Mouse (Mus musculus): ENCODE data around the gene Hes1.

The Hes1 gene

DNA sequence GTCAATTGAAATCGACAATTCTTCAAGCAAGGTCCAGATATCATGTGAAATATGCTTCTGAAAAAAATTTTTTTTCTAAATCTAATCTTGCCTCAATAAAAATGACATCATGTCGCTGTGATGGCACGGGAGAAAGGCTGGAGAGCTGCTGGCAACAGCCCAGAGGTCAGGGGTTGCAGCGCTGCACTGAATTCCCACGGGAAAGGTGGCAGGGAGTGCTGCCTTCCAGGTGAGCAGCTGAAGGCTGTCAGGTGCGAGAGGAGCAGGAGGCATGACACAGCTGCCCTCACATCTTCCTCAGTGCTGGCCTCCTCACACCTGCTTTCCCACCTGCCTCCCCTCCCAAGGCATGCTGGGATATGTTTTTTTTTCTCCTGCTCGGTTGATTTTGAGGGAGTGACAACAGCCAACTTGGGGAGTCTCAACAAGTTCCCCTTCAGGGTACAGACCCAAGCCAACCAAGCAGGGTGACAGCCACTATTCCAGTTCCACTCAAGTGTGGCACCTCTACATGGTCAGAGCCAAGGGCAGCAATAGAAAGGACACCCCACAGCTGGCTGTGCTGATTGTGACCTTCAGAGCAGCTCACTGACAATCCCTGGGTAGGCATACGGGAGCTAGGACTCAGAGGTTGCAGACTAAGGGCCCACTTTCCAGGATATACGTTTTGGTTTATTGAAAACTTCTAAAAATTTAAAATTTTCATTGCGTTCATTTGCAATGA lies 13.3 kb upstream of the Hes1 start:
- DNase-seq (ENCODE audit: low spot score in 2 of 2) = no peak

DNA sequence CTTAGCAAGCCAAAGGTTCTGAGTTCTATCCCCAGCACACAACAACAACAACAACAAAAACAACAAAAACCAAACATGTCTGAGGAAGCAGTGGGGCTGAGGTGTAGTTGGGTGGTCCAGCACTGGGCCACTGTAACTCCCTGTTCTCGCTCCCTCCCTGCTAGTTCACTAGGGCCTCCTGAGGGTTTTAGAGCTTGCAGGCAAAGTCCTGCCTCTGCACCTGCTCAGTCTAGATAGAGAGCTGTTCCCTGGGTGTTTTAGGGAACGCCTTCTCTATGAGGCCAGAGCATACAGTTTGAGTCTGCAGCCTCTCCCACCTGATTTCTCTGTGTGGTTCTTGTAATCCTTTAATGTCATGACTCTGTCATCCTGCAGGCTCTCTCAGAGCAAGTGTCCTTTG lies 11.9 kb upstream of the Hes1 start:
- no peak for DNase-seq (ENCODE audit: low spot score in 2 of 2)

DNA sequence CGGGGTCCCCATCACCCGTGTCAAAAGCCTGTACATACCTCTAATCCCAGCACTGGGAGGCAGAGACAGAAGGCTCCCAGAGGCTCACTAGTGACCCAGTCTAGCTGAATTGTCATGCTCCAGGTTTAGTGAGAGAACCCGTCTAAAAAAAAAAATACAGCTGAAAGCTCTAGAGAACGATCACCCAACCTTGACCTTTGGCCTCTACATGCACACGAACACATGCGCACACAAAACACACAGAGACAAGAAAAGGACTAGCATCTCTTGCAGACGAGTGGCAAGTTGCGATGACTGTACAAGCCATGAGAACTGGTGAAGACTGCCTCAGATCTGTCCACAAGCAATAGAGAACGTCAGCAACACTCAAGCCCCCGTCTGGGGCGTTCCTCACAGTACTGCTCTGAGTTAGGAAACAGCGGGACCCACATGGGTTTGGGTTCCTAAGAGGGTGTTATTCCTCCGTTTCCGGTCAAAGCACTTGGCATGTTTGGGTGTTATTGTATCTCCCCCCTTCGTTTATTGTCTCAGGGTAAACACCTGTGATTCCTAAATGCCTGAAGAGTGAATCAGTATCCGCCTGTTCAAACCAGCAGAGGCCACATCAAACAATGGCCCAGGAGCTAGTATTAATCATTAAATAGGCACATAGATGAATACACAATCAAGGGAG lies 11.2 kb upstream of the Hes1 start:
- DNase-seq (ENCODE audit: low spot score in 2 of 2) = no peak

DNA sequence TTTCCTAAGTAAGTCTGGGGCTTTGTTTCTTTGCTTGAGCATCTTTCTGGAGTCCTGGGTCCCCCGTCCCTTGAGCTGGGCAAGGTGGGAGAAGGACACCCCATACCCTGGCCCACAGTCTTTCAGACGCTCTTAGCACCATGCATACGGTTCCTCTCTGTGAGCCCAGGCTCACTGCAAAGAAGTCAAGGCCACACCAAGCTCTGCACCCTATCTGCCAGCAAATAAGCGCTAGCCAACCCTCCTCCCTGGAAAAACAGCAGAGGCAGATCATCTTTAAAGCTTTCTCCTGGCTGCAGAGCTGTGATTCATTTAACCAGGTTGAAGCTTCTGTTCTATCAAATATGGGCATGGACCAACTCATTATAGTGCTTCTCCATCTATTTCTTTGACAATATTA lies 9.6 kb upstream of the Hes1 start:
- no peak for DNase-seq (ENCODE audit: low spot score in 2 of 2)

DNA sequence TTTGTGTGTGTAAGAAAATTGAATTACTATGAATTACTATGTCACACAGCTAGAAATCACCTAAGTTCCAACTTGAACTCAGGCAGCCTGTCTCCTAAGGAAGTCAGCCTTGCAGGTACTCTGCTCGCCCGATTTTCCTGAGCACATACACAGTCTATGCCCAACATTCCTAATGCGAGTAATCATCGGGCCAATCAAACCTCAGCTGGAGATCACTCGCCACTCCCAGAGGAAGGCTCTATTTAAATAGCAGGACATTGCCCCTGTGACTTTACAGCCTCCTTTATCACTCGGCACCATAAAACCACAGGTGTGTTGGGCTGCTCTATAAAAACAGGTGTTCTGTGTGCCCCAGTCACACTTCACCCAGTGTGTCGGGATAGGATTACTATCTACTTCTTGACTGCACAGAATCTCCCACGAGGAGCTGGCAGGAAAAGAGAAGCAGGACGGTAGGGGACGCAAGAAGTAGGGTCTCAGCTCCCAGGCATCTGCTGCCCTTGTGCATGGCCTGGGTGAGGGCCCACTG lies 8.8 kb upstream of the Hes1 start:
- no peak for DNase-seq (ENCODE audit: low spot score in 2 of 2)

DNA sequence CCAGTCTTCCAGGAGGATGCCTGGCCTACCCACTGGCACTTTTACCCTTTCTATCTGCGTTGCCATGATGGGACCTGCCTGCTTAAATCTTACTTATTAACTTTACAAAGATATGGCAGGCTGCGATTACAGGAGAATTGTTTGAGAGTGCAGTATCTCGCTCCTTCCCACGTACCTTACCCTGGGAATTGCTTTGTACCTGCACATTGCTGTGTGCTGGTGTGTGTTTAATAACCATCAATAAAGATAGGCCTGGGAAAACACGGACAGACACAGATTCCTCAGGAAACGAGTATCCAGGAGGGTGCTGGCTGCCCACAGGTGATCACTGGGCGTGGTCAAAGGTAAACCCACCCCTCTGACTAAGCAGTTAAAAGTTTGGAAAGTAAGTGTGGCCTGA lies 8.3 kb upstream of the Hes1 start:
- DNase-seq (ENCODE audit: low spot score in 2 of 2) = no peak

DNA sequence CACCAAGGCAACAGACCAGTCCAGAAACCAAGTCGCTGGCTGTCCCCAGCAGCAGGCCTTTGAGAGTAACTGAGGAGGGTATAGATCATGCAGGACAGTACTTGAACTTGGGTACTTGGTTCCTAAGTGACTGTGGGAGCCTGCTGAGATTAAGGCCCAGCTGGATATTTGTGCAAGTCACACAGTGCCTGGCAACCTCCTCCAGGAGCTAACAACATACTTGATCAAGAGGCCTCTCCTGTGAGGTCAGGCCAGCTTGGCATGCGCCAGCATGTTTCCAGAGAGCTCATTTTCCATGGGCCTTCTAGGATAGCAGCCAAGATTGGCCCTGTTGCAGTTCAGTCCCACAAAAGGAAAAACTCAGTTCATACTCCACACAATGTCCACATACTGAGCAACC lies 7.3 kb upstream of the Hes1 start:
- peak in 1 of 2 experiments; percentile 17 for DNase-seq (ENCODE audit: low spot score in 2 of 2)

DNA sequence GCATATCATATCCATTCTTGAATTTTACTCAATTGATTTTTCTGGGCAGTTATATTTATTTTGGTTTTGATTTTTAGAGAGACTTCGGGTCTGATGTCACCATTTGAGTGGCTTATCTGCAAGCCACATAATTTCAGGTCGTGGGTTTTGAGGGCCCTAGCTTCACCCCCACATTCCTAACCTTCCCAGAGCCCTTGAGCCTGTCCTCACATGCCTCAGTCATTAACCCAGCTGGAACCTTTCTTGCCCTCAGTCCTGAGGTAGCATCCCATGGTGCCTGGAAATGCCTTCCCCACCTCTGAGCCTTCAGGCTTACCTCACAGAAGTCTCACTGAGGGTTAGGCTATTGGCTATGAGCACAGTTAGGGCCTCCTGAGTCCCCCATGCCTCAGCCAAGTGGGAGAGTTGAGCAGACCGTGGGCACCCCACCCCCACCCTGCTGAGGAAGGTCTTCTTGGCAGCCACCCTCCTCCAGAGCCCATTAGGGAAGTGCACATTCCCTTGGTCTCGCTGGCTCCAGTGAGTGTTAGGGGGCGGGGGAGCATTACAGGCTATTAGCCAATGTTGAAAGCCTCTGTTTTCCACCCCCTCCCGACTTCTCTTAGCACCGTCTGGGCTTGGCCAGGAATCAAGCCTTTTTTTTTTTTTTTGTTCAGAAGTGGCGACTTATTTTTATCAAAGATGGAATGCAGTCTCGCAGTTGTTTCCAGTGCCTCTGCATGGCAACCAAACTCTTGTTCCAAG lies 5.0 kb upstream of the Hes1 start:
- DNase-seq (ENCODE audit: low spot score in 2 of 2) = peak in 1 of 2 experiments; percentile 34

DNA sequence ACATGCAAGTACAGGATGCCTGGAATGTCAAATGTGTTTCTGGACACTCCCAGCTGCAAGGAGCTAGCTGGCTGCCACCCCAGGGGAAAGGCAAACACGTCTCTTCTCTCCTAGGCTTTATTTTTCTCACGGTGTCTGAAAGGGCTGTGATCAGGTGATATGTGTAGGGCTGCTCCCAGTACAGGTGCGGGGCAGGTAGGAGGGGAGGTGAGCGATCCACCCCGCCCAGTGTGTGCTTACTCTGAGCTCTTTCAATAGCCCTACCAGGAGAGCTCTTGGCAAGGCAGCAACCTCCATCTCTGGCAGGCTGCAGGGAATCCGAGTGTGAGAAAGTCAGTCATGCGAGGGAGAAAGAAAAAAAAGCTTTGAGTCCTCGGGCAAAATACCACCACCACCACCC lies 3.8 kb upstream of the Hes1 start:
- peak in 1 of 2 experiments; percentile 19 for DNase-seq (ENCODE audit: low spot score in 2 of 2)

DNA sequence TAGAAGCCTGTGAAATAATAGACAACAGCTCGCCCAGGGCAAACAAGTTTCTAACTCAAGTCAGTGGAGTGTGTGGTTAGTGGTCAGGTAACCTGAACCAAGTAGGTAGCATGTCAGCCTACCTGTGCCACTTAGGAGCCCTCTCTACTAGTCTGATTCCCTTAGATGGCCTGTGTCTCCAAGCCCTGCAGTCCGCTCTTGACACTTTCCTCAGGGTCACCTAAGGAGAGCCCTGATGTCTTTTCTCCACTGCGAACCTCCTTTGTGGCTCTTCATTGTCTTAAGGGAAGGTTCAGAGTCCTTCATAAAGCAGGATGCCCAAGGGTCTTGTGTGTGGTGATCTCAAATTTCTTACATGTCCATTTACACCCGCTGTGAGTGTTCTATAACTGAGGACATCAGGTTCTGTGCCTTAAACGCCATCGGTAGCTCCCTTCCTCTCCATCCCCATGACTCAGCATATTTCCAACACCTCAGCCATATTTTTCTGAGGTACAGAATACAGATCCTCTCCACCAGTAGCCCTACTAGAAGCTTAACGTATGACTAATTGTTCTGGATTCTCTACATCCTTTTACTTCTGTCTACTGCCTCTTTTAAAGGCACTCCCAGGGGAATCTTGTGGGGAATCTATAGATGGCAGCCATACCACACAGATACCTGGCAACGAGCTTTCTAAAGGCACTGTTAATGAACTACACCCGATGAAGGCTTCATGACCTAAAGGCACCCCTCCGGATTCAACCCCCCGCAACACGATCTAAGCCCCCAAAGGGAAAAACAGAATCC lies 1.7 kb upstream of the Hes1 start:
- no peak for DNase-seq (ENCODE audit: low spot score in 2 of 2)

DNA sequence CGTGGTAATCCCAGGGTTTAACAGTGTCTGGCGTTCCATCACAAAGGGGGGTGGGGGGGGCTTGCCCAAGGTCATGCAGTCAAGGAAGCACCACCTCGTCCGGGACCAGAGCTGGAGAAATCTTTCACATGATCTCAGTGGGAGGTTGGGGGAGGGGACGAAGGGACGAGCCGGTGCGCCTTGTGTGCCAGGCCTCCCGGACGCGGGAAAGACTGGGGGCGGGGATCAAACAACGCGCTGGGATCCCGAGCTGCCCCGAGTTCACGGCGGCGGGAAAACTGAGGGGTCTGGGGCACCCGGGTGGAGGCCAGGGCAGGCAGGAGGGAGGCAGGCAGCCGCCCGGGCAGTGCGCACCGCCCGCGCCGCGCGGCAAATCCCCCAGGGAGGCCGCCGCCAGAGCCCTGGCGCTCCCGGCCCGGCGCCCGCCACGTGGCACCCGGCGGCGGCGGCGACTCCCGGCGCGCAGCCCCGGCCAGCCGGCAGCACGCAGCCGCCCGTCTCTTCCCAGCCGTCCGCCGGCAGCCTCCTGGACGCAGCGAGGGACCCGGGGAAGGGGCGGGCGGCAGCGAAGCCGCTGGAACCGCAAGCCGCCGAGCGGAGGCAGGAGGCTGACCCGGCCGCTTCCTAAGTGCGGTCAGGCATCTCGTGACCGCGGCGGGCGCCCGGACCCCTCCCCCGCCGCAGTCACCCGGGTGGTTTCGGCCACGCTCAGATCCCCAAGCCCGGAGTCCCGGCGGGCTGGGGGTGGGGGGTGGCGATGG lies 883 bp upstream of the Hes1 start:
- peak in 1 of 2 experiments; percentile 48 for DNase-seq (ENCODE audit: low spot score in 2 of 2)

DNA sequence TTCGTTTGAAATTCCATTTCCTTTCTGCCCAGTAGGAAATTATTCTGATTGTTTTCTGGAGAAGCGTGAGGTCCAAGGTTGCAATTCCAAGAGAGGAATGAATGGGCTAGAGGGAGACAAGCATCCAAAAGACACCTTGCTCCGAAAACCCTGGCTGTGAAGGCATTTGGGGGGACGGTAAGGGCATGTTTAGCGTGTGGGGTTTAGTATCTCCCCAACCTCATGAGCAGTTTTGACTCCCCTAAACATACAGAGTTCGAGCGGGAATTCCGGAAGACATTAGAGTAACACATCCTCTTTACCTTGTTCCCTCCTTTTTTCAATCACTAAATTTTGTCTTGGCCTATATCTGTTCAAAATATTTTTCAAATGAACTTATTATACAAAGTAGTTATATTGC lies 429 bp downstream of the Hes1 start:
- DNase-seq (ENCODE audit: low spot score in 2 of 2) = no peak

DNA sequence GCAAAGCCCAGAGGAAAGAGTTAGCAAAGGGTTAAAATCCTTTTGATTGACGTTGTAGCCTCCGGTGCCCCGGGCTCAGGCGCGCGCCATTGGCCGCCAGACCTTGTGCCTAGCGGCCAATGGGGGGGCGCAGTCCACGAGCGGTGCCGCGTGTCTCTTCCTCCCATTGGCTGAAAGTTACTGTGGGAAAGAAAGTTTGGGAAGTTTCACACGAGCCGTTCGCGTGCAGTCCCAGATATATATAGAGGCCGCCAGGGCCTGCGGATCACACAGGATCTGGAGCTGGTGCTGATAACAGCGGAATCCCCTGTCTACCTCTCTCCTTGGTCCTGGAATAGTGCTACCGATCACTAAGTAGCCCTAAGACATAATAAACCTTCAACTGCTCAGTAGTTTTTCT lies 893 bp downstream of the Hes1 start:
- peak; percentile 60 to 81 for DNase-seq (ENCODE audit: low spot score in 2 of 2)

DNA sequence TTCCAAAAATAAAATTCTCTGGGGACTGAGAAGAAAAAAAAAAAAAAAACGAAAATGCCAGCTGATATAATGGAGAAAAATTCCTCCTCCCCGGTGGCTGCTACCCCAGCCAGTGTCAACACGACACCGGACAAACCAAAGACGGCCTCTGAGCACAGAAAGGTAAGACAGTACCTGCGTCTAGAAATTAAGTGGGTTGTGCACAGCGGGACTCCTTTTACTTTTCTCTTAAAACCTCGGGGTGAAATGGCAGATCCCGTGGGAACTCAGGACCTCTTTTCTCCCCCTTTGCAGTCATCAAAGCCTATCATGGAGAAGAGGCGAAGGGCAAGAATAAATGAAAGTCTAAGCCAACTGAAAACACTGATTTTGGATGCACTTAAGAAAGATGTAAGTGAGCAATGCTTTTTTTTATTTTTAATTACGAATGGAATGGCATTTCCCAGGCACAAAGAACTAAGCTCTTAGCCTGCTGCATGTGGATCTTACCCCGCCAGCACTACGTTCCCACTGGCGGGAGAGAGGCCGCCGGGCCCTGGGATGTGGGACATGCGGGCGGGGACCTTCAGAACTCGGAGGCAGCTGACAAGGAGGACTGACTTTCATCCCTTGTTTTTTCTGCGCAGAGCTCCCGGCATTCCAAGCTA lies 1.5 kb downstream of the Hes1 start:
- DNase-seq (ENCODE audit: low spot score in 2 of 2) = no peak

DNA sequence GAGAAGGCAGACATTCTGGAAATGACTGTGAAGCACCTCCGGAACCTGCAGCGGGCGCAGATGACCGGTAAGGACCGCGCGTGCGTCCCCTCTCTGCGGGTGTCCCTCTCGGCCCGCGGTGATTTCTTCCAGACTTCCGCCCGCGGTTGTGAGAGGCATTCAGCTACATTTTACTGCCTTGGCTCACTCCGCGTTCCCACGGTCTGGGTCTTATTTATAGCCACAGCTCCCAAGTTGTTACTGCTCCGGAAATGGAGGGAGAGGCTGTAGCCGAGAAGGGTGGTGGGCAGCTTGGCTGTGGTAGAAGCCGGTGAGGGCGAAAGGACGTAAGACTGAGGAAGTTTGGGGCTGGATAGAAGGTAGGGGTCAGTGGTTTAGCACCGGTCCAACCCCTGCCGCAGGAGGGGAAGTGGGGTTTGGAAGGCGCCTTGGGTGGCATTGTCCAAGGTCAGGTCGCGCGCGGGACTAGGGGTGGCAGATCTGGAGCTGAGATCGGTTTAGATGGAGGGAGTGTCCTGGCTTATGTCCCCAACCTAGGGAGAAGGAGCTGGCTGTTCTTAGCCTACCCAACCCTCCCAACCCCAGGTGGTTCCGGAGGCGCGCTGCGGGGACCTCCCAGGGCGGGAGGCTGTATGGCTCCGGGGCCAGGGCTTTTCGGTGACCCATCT lies 2.1 kb downstream of the Hes1 start:
- peak in 1 of 2 experiments; percentile 36 for DNase-seq (ENCODE audit: low spot score in 2 of 2)

DNA sequence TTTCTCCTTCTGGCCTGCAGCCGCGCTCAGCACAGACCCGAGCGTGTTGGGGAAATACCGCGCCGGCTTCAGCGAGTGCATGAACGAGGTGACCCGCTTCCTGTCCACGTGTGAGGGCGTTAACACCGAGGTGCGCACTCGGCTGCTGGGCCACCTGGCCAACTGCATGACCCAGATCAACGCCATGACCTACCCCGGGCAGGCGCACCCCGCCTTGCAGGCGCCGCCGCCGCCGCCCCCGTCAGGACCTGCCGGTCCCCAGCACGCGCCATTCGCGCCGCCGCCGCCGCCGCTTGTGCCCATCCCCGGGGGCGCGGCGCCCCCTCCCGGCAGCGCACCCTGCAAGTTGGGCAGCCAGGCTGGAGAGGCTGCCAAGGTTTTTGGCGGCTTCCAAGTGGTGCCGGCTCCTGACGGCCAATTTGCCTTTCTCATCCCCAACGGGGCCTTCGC lies 2.7 kb downstream of the Hes1 start:
- DNase-seq (ENCODE audit: low spot score in 2 of 2) = peak; percentile 72 to 85

DNA sequence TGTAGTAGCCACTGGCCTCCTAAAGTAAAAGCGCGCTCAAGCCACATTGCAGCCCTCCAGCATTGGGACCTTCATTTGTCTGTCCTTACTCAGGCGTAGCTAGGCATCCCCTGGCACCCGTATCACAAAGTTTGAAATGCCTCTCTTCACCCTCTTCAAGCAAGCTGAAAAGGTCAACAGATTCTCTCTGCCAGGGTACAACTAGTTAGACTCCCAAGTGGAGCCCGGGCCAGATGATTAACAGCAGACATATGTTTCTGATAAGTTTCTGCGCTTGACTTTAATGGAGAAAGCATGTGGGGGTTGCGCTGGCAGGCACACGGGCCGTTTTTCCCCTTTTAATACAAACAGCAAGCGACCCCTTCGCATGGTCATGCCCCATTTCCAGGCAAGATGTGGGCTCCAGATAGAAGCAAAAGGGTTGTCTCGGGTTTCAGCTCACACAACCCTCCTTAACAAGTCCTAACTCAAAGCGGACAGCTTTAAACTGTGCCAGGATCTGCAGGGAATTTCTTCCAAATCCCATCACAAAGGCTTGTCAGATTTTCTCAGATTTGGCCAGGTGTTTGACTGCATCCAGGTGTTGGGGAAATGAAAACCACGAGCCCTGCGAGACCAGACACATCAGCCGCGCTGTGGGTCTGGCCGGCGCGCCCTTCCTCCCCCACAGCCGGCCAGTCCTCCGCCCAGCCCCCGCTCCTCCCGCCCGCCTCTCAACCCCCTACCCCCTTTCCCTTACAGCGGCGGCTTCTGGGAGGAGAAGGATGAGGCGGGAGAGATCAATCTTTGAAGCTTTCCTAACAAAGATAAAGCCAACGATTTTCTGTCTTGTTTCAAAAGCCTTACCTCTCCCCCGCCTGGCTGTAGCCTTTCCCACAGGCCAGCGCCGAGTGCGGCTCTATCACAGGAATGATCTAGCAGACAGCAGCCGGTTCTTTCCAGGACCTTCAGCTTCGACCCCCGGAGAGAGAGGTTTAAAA lies 4.1 kb downstream of the Hes1 start:
- DNase-seq (ENCODE audit: low spot score in 2 of 2) = peak in 1 of 2 experiments; percentile 13

DNA sequence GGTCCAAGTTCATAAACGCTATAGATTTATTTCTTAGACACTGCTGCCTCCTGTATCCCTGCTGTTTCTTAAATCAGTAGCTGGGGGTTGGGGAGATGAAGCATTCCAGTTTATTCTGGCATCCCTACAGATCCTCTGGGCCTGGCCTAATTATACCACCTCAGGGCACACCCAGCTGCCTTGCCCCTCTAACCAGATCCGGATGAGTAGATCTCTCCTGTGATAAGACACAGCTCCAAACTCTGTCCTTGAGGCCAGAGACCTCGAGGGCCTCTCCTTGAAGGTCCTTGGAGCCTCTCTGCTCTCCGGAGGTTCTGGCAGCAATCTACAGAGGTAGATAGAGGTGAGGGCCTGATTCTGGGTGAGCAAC lies 5.4 kb downstream of the Hes1 start:
- DNase-seq (ENCODE audit: low spot score in 2 of 2) = peak in 1 of 2 experiments; percentile 8

Data from cerebellum, postnatal 4 days (tissue).